Mouse (Mus musculus): Measurements from ENCODE around the gene Aco1. TPM values are rescaled to one million over a fixed set of nuclear protein-coding genes. Genes with fewer than 3 reads are reported as not detected.
A peak's percentile ranks its signal among the peaks of the same experiment; 100 is the strongest.

Aco1 gene
- polyA plus RNA-seq, 1 experiment from 2014 or later = 72.8 TPM

DNA sequence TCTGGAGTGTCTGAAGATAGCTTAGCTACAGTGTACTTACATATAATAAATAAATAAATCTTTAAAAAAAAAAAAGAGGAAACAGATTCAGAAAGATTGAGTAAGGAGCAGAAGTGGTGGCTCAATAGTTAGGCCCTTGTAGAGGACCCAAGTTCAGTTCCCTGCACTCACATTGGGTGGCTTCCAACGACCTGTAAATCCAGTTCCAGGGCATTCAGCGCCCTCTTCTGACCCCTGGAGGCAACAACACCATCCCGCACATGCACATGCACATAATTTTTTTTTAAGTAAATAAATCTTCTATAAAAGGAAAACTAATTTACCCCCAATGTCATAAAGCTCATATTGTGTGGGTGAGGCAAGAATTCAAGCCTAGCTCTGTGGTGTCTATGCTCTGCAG is 75.0 kb downstream of the Aco1 start:
- Histone ChIP-seq H3K4me3 (ENCODE audit: low read length) (no peak overlapping the region), H3K27ac (ENCODE audit: low read depth, low read length) (no peak overlapping the region), H3K4me2 (replicated peaks; ENCODE audit: low read depth, low read length) (no peak overlapping the region), H3K27me3 (ENCODE audit: control insufficient read depth, insufficient read depth, low read length) (no peaks in the 10 kb centered on the region), H3K4me1 (ENCODE audit: control insufficient read depth, insufficient read depth, low read length) (no peaks in the 10 kb centered on the region), H3K9ac (ENCODE audit: low read depth, low read length) (no peak overlapping the region), H3K9me3 (ENCODE audit: control insufficient read depth, low read length) (no peaks in the 10 kb centered on the region; the same call in 1 of the 2 replicates), H3K36me3 (ENCODE audit: control insufficient read depth, insufficient read depth, low read length) (no peaks in the 10 kb centered on the region)
- no peak for ATAC-seq (ENCODE audit: low FRiP score, low TSS enrichment)
- whole genome bisulfite sequencing = 59% methylated on average over 3 of the region's 3 CpGs

DNA sequence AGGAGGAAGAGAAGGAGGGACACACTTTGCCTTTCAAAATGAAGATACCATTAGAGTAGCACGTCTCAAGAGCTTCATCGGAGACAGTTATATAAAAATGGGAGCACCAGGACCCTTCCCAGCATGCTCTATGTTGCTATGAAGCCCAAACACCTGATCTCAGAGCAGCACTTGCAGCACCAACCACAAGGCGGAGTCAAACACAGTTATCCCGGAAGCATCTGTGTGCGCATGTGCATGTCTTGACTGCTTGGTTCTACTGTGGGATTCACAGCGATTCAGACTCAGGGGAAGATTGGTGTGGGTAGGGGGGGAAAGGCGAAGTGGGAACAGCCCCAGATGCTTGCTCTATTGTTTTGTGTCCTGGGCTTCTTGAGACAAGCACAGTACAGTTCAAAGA is 75.5 kb downstream of the Aco1 start:
- Histone ChIP-seq H3K27ac (ENCODE audit: low read depth, low read length) (no peak overlapping the region), H3K4me3 (ENCODE audit: low read length) (no peak overlapping the region), H3K4me2 (replicated peaks; ENCODE audit: low read depth, low read length) (no peak overlapping the region), H3K9me3 (ENCODE audit: control insufficient read depth, low read length) (no peaks in the 10 kb centered on the region; the same call in 1 of the 2 replicates), H3K27me3 (ENCODE audit: control insufficient read depth, insufficient read depth, low read length) (no peaks in the 10 kb centered on the region), H3K4me1 (ENCODE audit: control insufficient read depth, insufficient read depth, low read length) (no peaks in the 10 kb centered on the region), H3K36me3 (ENCODE audit: control insufficient read depth, insufficient read depth, low read length) (no peaks in the 10 kb centered on the region), H3K9ac (ENCODE audit: low read depth, low read length) (no peak overlapping the region)
- 73% methylated on average over 7 of the region's 7 CpGs for WGBS
- ATAC-seq (ENCODE audit: low FRiP score, low TSS enrichment) = 0 out of 2 replicates have a peak, but pooled peaks have one; percentile 20

DNA sequence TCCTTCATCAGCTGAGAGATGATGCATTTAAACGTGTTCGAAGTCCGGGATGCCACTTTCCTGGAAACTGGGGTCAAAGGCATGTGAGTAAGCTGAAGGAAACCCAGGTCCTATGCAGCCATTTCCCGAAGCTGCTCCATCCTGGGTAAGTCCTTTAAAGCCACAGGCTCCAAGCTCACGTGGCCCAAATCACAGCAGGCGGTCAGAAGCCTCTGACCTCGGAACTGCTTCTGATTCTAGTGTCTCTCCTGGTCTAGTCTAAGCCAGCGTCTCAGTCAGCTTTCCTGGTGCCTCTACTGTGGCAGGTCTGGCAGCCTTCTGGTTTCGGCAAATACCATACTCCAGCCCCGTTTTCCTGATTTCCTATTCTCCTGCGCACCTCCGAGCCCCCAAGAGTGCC is 77.6 kb downstream of the Aco1 start:
- no peak overlapping the region for H3K9ac ChIP-seq (ENCODE audit: low read depth, low read length)
- no peaks in the 10 kb centered on the region for H3K36me3 ChIP-seq (ENCODE audit: control insufficient read depth, insufficient read depth, low read length)
- H3K27me3 ChIP-seq (ENCODE audit: control insufficient read depth, insufficient read depth, low read length) = no peaks in the 10 kb centered on the region
- 27% methylated on average over 12 of the region's 12 CpGs for WGBS
- H3K9me3 ChIP-seq (ENCODE audit: control insufficient read depth, low read length) = no peaks in the 10 kb centered on the region; the same call in 1 of the 2 replicates
- ATAC-seq (ENCODE audit: low FRiP score, low TSS enrichment) = no peak
- H3K4me3 ChIP-seq (ENCODE audit: low read length) = no peak overlapping the region
- no peaks in the 10 kb centered on the region for H3K4me1 ChIP-seq (ENCODE audit: control insufficient read depth, insufficient read depth, low read length)
- no peak overlapping the region for H3K27ac ChIP-seq (ENCODE audit: low read depth, low read length)
- no peak overlapping the region for H3K4me2 ChIP-seq (replicated peaks; ENCODE audit: low read depth, low read length)

- WGBS = 33% methylated on average over 14 of the region's 14 CpGs
- Histone ChIP-seq H3K4me3 (ENCODE audit: low read length) (no peak overlapping the region), H3K9me3 (ENCODE audit: control insufficient read depth, low read length) (no peaks in the 10 kb centered on the region; the same call in 1 of the 2 replicates), H3K4me1 (ENCODE audit: control insufficient read depth, insufficient read depth, low read length) (no peaks in the 10 kb centered on the region), H3K27me3 (ENCODE audit: control insufficient read depth, insufficient read depth, low read length) (no peaks in the 10 kb centered on the region), H3K9ac (ENCODE audit: low read depth, low read length) (no peak overlapping the region), H3K4me2 (replicated peaks; ENCODE audit: low read depth, low read length) (no peak overlapping the region), H3K27ac (ENCODE audit: low read depth, low read length) (no peak overlapping the region), H3K36me3 (ENCODE audit: control insufficient read depth, insufficient read depth, low read length) (no peaks in the 10 kb centered on the region)
- ATAC-seq (ENCODE audit: low FRiP score, low TSS enrichment) = no peak
Measured at GRCm38 (mm10) chr4:40221004-40221760, 78.3 kb downstream of the Aco1 start.

- WGBS = 52% methylated on average over 21 of the region's 21 CpGs
- Histone ChIP-seq H3K27ac (ENCODE audit: low read depth, low read length) (no peak overlapping the region), H3K36me3 (ENCODE audit: control insufficient read depth, insufficient read depth, low read length) (no peaks in the 10 kb centered on the region), H3K4me2 (replicated peaks; ENCODE audit: low read depth, low read length) (no peak overlapping the region), H3K4me1 (ENCODE audit: control insufficient read depth, insufficient read depth, low read length) (no peaks in the 10 kb centered on the region), H3K9ac (ENCODE audit: low read depth, low read length) (no peak overlapping the region), H3K9me3 (ENCODE audit: control insufficient read depth, low read length) (no peaks in the 10 kb centered on the region; the same call in 1 of the 2 replicates), H3K27me3 (ENCODE audit: control insufficient read depth, insufficient read depth, low read length) (no peaks in the 10 kb centered on the region), H3K4me3 (ENCODE audit: low read length) (no peak overlapping the region)
- no peak for ATAC-seq (ENCODE audit: low FRiP score, low TSS enrichment)
Measured at GRCm38 (mm10) chr4:40221876-40222585, 79.2 kb downstream of the Aco1 start.

DNA sequence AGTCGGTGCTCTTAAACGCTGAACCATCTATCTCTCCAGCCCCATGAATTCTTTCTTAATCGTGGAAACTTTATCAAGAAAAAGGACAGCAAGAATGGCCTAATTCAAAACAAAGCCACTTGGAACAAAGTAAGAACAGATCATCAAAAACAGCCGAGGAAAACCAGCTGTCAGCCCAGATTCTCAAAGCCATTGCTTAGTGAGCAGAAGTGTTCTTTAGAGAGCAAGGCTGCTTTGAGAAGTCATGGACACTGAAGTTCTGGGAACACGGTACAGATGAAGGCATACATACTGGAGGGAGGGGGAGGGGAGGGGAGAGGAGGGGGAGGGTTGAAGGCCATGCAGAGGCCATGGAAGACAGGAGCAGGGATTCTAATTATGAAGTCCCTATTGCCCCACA is 83.2 kb downstream of the Aco1 start:
- H3K9ac ChIP-seq (ENCODE audit: low read depth, low read length) = no peak overlapping the region
- H3K4me3 ChIP-seq (ENCODE audit: low read length) = no peak overlapping the region
- 70% methylated on average over 5 of the region's 5 CpGs for WGBS
- no peak overlapping the region for H3K27ac ChIP-seq (ENCODE audit: low read depth, low read length)
- H3K4me2 ChIP-seq (replicated peaks; ENCODE audit: low read depth, low read length) = no peak overlapping the region
- H3K4me1 ChIP-seq (ENCODE audit: control insufficient read depth, insufficient read depth, low read length) = no peaks in the 10 kb centered on the region
- no peaks in the 10 kb centered on the region for H3K27me3 ChIP-seq (ENCODE audit: control insufficient read depth, insufficient read depth, low read length)
- no peaks in the 10 kb centered on the region for H3K9me3 ChIP-seq (ENCODE audit: control insufficient read depth, low read length)
- ATAC-seq (ENCODE audit: low FRiP score, low TSS enrichment) = no peak
- H3K36me3 ChIP-seq (ENCODE audit: control insufficient read depth, insufficient read depth, low read length) = no peaks in the 10 kb centered on the region; the same call in 1 of the 2 replicates

GRCm38 (mm10) chr4:40227131-40227530 is 84.2 kb downstream of the Aco1 start:
- WGBS = 87% methylated on average over 11 of the region's 11 CpGs

DNA sequence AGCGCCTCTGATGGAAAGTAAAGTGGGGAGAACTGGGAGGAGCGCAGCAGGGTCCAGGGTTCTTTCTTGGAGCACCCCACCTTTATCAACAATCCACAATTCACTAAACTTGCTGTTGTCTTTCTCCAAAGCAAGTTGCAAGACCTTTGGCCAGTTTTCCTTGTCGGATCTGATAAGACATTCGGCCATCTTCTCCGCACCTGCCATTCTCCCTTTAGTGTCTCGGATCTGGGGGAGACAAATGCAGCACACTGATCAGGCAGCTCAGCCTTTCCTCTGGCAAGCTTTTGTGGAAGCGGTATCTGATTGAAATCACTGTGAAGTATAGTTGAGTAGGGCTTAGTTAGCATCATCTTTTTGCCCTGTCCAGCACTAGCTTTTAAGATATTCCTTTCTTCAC is 85.0 kb downstream of the Aco1 start:
- Histone ChIP-seq H3K27me3 (ENCODE audit: control insufficient read depth, insufficient read depth, low read length) (no peaks in the 10 kb centered on the region), H3K9ac (ENCODE audit: low read depth, low read length) (no peak overlapping the region), H3K4me3 (ENCODE audit: low read length) (no peak overlapping the region), H3K4me1 (ENCODE audit: control insufficient read depth, insufficient read depth, low read length) (no peaks in the 10 kb centered on the region), H3K9me3 (ENCODE audit: control insufficient read depth, low read length) (no peaks in the 10 kb centered on the region), H3K36me3 (ENCODE audit: control insufficient read depth, insufficient read depth, low read length) (no peaks in the 10 kb centered on the region; the same call in 1 of the 2 replicates), H3K27ac (ENCODE audit: low read depth, low read length) (no peak overlapping the region), H3K4me2 (replicated peaks; ENCODE audit: low read depth, low read length) (no peak overlapping the region)
- WGBS = 92% methylated on average over 7 of the region's 7 CpGs
- ATAC-seq (ENCODE audit: low FRiP score, low TSS enrichment) = no peak

More at GRCm38 (mm10) chr4:40227131-40227530, 84.2 kb downstream of the Aco1 start:
- ATAC-seq (ENCODE audit: low FRiP score, low TSS enrichment) = no peak
- Histone ChIP-seq H3K4me2 (replicated peaks; ENCODE audit: low read depth, low read length) (no peak overlapping the region), H3K4me3 (ENCODE audit: low read length) (no peak overlapping the region), H3K36me3 (ENCODE audit: control insufficient read depth, insufficient read depth, low read length) (no peaks in the 10 kb centered on the region; the same call in 1 of the 2 replicates), H3K27me3 (ENCODE audit: control insufficient read depth, insufficient read depth, low read length) (no peaks in the 10 kb centered on the region), H3K27ac (ENCODE audit: low read depth, low read length) (no peak overlapping the region), H3K9ac (ENCODE audit: low read depth, low read length) (no peak overlapping the region), H3K4me1 (ENCODE audit: control insufficient read depth, insufficient read depth, low read length) (no peaks in the 10 kb centered on the region), H3K9me3 (ENCODE audit: control insufficient read depth, low read length) (no peaks in the 10 kb centered on the region)

GRCm38 (mm10) chr4:40229723-40230122 is 86.8 kb downstream of the Aco1 start:
- no peaks in the 10 kb centered on the region for H3K27me3 ChIP-seq (ENCODE audit: control insufficient read depth, insufficient read depth, low read length)
- no peak overlapping the region for H3K4me3 ChIP-seq (ENCODE audit: low read length)
- H3K9me3 ChIP-seq (ENCODE audit: control insufficient read depth, low read length) = no peaks in the 10 kb centered on the region
- no peak overlapping the region for H3K9ac ChIP-seq (ENCODE audit: low read depth, low read length)
- H3K27ac ChIP-seq (ENCODE audit: low read depth, low read length) = no peak overlapping the region
- no peaks in the 10 kb centered on the region for H3K4me1 ChIP-seq (ENCODE audit: control insufficient read depth, insufficient read depth, low read length)
- H3K36me3 ChIP-seq (ENCODE audit: control insufficient read depth, insufficient read depth, low read length) = no peaks in the 10 kb centered on the region; the same call in 1 of the 2 replicates
- H3K4me2 ChIP-seq (replicated peaks; ENCODE audit: low read depth, low read length) = no peak overlapping the region
- 92% methylated on average over 6 of the region's 6 CpGs for WGBS
- no peak for ATAC-seq (ENCODE audit: low FRiP score, low TSS enrichment)

Measured in kidney, embryonic 14.5 days (tissue).